Mouse (Mus musculus) ES-E14 (cell line): ENCODE measurements around the gene Fam124b.

Experiments
- CHD2 ChIP-seq: IDR thresholded peaks from 2 replicates; pipeline ENCODE4 v1.6.1; 2014; ENCODE audit warnings: mild to moderate bottlenecking, low read depth, low read length, inconsistent platforms
- HCFC1 ChIP-seq: IDR thresholded peaks from 2 replicates; pipeline ENCODE4 v1.6.1; 2012; ENCODE audit warnings: low read length, inconsistent platforms, borderline replicate concordance; ENCODE audit not compliant: insufficient read depth
- MAFK ChIP-seq: IDR thresholded peaks from 2 replicates; pipeline ENCODE4 v1.6.1; 2014; ENCODE audit warnings: mild to moderate bottlenecking, low read depth, low read length, inconsistent platforms; ENCODE audit not compliant: insufficient read depth
- ZC3H11A ChIP-seq: IDR thresholded peaks from 2 replicates; pipeline ENCODE4 v1.6.1; 2012; ENCODE audit warnings: low read depth, mild to moderate bottlenecking, inconsistent platforms, low read length, borderline replicate concordance

- no peak for TF ChIP-seq MAFK
- no peak for TF ChIP-seq HCFC1
- no peak for TF ChIP-seq ZC3H11A
- TF ChIP-seq CHD2: no peak
Observed at GRCm38 (mm10) chr1:80167706-80168105, 50.6 kb downstream of the Fam124b start.
